Mouse (Mus musculus): ENCODE results near the gene Carmil2. TPM values are rescaled to one million over a fixed set of nuclear protein-coding genes. Genes with fewer than 3 reads are reported as not detected.

Gene Carmil2
- polyA plus RNA-seq, 1 experiment from 2014 or later: 3.3 TPM

DNA sequence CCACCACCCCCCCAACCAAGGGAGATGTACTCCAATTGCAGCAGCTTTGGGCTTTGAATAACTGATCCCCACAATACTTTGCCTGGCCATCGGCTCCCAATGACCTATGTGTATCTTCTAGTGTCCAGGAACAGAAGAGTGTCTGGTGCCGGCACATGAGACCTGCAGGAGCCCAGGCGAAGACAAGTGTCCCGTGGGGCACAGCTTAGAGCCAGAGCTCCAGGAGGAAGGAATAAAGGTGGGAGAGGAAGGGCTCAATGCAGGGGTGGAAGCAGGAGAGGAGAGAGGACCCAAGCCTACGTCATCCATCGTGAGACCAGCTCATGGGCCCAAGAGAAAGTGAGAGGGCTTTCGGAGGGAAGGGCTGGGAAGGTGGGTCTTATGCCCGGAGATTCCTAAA is 22.6 kb downstream of the Carmil2 start:
- DNase-seq (ENCODE audit: low spot score, missing footprints) (no peak), ATAC-seq (ENCODE audit: low FRiP score) (no peak)
- Histone ChIP-seq H3K9me3 (ENCODE audit: control insufficient read depth, low read length) (no peaks in the 10 kb centered on the region), H3K4me2 (no peak overlapping the region), H3K36me3 (ENCODE audit: control insufficient read depth, insufficient read depth, low read length) (peaks cover 3% of the 10 kb centered on the region; the same call in 1 of the 2 replicates), H3K4me1 (ENCODE audit: control insufficient read depth, insufficient read depth, low read length) (peaks cover 14% of the 10 kb centered on the region), H3K9ac (ENCODE audit: low read length) (no peak overlapping the region), H3K4me3 (ENCODE audit: low read depth, low read length) (no peak overlapping the region), H3K27ac (ENCODE audit: low read depth, low read length) (no peak overlapping the region), H3K27me3 (ENCODE audit: control insufficient read depth, insufficient read depth, low read length) (no peaks in the 10 kb centered on the region)
- WGBS: 93% methylated on average over 8 of the region's 8 CpGs

- H3K4me1 ChIP-seq (ENCODE audit: control insufficient read depth, insufficient read depth, low read length): peaks cover 14% of the 10 kb centered on the region
- WGBS: 70% methylated on average over 14 of the region's 14 CpGs
- H3K4me3 ChIP-seq (ENCODE audit: low read depth, low read length): no peak overlapping the region
- no peaks in the 10 kb centered on the region for H3K36me3 ChIP-seq (ENCODE audit: control insufficient read depth, insufficient read depth, low read length)
- no peak overlapping the region for H3K4me2 ChIP-seq
- no peak overlapping the region for H3K9ac ChIP-seq (ENCODE audit: low read length)
- no peak overlapping the region for H3K27ac ChIP-seq (ENCODE audit: low read depth, low read length)
- no peaks in the 10 kb centered on the region for H3K9me3 ChIP-seq (ENCODE audit: control insufficient read depth, low read length)
- ATAC-seq (ENCODE audit: low FRiP score): no peak
- no peak for DNase-seq (ENCODE audit: low spot score, missing footprints)
- no peaks in the 10 kb centered on the region for H3K27me3 ChIP-seq (ENCODE audit: control insufficient read depth, insufficient read depth, low read length)
These were observed 23.2 kb downstream of the Carmil2 start for GRCm38 (mm10) chr8:105709317-105709716.

- Histone ChIP-seq H3K9ac (ENCODE audit: low read length) (no peak overlapping the region), H3K4me1 (ENCODE audit: control insufficient read depth, insufficient read depth, low read length) (peaks cover 2% of the 10 kb centered on the region), H3K27me3 (ENCODE audit: control insufficient read depth, insufficient read depth, low read length) (no peaks in the 10 kb centered on the region), H3K36me3 (ENCODE audit: control insufficient read depth, insufficient read depth, low read length) (0 out of 2 replicates have a peak, but pooled peaks cover 3% of the 10 kb centered on the region), H3K4me3 (ENCODE audit: low read depth, low read length) (no peak overlapping the region), H3K4me2 (no peak overlapping the region), H3K9me3 (ENCODE audit: control insufficient read depth, low read length) (no peaks in the 10 kb centered on the region), H3K27ac (ENCODE audit: low read depth, low read length) (no peak overlapping the region)
- ATAC-seq (ENCODE audit: low FRiP score): no peak
- WGBS: 85% methylated on average over 3 of the region's 3 CpGs
- peak; percentile 72 for DNase-seq (ENCODE audit: low spot score, missing footprints)
These were observed 26.2 kb downstream of the Carmil2 start for GRCm38 (mm10) chr8:105712286-105712685.

DNA sequence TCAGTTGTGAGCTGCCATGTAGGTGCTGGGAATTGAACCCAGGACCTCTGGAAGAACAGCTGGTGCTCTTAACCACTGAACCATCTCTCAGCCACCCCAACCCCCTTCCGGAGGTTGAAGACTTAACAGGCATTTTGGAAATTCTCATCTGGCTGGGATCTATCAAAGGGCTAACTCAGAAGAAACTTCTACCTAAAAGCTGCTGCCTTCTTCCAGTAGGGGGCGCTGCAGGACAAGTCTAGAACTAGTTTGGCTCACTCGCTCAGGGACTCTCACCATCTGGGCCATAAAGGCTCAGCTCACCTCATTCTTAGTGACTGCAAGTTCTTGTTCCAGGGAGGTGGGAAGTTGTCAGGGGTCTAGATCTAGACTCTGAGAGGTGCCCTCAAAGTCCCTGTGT is 28.1 kb downstream of the Carmil2 start:
- H3K27me3 ChIP-seq (ENCODE audit: control insufficient read depth, insufficient read depth, low read length): no peaks in the 10 kb centered on the region
- 12% methylated on average over 3 of the region's 3 CpGs for WGBS

DNA sequence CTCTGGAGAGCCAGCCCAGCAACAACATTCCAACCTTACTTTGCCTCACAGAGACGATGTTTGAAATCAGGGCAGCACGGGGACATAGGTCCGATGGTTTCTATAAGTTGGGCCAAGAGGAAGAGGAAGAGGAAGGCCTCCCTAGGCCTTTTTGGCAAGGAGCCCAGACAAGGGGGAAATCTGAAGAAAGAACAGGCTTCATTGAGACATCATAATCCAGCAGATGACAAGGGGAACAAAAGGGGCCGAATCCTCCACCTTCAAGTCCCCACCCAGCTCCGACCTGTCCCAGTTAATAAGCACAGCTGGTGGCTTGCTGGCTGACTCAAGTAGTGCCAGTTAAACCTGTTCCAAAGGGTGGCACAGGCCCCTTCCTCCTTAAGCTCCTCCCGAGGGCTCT is 29.0 kb downstream of the Carmil2 start:
- WGBS: 92% methylated on average over 6 of the region's 6 CpGs
- no peaks in the 10 kb centered on the region for H3K9me3 ChIP-seq (ENCODE audit: control insufficient read depth, low read length)
- no peak overlapping the region for H3K4me2 ChIP-seq
- no peak overlapping the region for H3K4me3 ChIP-seq (ENCODE audit: low read depth, low read length)
- no peaks in the 10 kb centered on the region for H3K27me3 ChIP-seq (ENCODE audit: control insufficient read depth, insufficient read depth, low read length)
- H3K4me1 ChIP-seq (ENCODE audit: control insufficient read depth, insufficient read depth, low read length): no peaks in the 10 kb centered on the region
- ATAC-seq (ENCODE audit: low FRiP score) (no peak), DNase-seq (ENCODE audit: low spot score, missing footprints) (no peak)
- no peak overlapping the region for H3K27ac ChIP-seq (ENCODE audit: low read depth, low read length)
- H3K36me3 ChIP-seq (ENCODE audit: control insufficient read depth, insufficient read depth, low read length): 0 out of 2 replicates have a peak, but pooled peaks cover 3% of the 10 kb centered on the region
- H3K9ac ChIP-seq (ENCODE audit: low read length): no peak overlapping the region

More for the DNA sequence above, 28.1 kb downstream of the Carmil2 start:
- Histone ChIP-seq H3K4me1 (ENCODE audit: control insufficient read depth, insufficient read depth, low read length) (no peaks in the 10 kb centered on the region), H3K36me3 (ENCODE audit: control insufficient read depth, insufficient read depth, low read length) (0 out of 2 replicates have a peak, but pooled peaks cover 3% of the 10 kb centered on the region), H3K4me2 (no peak overlapping the region), H3K9ac (ENCODE audit: low read length) (no peak overlapping the region), H3K9me3 (ENCODE audit: control insufficient read depth, low read length) (no peaks in the 10 kb centered on the region), H3K27ac (ENCODE audit: low read depth, low read length) (no peak overlapping the region), H3K4me3 (ENCODE audit: low read depth, low read length) (no peak overlapping the region)
- DNase-seq (ENCODE audit: low spot score, missing footprints): peak; percentile 98
- peak; percentile 45 for ATAC-seq (ENCODE audit: low FRiP score)

DNA sequence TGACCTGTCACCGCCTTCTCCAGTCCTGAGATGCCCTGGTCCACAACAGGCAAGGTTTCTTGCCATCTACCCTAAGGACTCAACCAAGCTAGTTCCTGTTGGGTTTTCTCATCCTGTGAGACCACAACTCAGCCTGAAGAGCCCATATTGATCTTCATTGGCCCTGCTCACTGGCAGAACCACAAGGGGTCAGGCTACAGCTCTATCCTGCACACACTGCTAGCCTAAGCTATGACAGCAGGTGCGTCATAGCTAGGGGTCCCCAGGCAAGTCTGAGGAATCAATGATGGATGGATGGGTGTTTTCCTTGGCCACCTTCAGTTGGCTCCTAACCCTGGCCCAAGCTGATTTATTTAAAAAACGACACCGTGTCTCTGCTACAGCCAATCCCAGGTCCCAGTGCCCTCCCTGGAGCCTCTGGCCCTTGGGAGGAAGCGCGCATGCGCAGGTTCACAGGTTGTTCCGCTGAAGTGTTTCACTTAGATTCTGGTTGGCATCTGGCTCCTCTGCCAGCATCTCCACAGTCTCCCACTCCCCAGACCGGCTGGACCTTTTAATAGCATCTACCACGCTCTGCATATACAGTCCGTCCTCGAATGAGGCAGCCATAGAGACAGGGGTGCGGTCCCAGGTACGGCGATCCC is 30.4 kb downstream of the Carmil2 start:
- WGBS: 91% methylated on average over 15 of the region's 15 CpGs
- Histone ChIP-seq H3K36me3 (ENCODE audit: control insufficient read depth, insufficient read depth, low read length) (0 out of 2 replicates have a peak, but pooled peaks cover 3% of the 10 kb centered on the region), H3K9me3 (ENCODE audit: control insufficient read depth, low read length) (no peaks in the 10 kb centered on the region), H3K4me1 (ENCODE audit: control insufficient read depth, insufficient read depth, low read length) (no peaks in the 10 kb centered on the region), H3K27me3 (ENCODE audit: control insufficient read depth, insufficient read depth, low read length) (no peaks in the 10 kb centered on the region), H3K9ac (ENCODE audit: low read length) (no peak overlapping the region), H3K4me3 (ENCODE audit: low read depth, low read length) (no peak overlapping the region), H3K4me2 (no peak overlapping the region), H3K27ac (ENCODE audit: low read depth, low read length) (no peak overlapping the region)
- DNase-seq (ENCODE audit: low spot score, missing footprints) (peak; percentile 21), ATAC-seq (ENCODE audit: low FRiP score) (no peak)

DNA sequence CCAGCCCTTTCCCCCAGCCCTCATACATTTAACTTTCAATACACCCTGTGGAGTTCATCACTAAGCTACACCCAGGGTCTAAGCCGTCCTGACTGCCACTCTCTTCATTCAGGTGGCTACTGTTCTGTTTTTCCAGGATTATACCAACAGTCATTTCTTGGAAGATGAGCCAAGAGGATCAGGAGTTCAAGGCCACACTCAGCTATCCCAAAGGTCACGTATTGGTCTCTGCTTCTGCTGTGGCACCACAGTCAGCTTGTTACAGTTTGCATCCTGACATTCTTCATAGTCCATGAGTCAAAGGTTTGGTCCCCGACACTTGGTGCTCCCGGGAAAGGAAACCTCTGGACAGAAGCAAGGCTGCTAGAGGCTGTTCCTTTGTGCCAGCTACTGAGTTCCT is 33.6 kb downstream of the Carmil2 start:
- H3K27me3 ChIP-seq (ENCODE audit: control insufficient read depth, insufficient read depth, low read length): no peaks in the 10 kb centered on the region
- no peaks in the 10 kb centered on the region for H3K4me1 ChIP-seq (ENCODE audit: control insufficient read depth, insufficient read depth, low read length)
- no peaks in the 10 kb centered on the region for H3K9me3 ChIP-seq (ENCODE audit: control insufficient read depth, low read length)
- no peak overlapping the region for H3K4me2 ChIP-seq
- no peak overlapping the region for H3K27ac ChIP-seq (ENCODE audit: low read depth, low read length)
- no peak overlapping the region for H3K9ac ChIP-seq (ENCODE audit: low read length)
- no peak overlapping the region for H3K4me3 ChIP-seq (ENCODE audit: low read depth, low read length)
- H3K36me3 ChIP-seq (ENCODE audit: control insufficient read depth, insufficient read depth, low read length): peaks cover 3% of the 10 kb centered on the region; the same call in 1 of the 2 replicates
- no peak for ATAC-seq (ENCODE audit: low FRiP score)
- DNase-seq (ENCODE audit: low spot score, missing footprints): no peak
- 88% methylated on average over 4 of the region's 4 CpGs for WGBS

GRCm38 (mm10) chr8:105722861-105723260 is 36.8 kb downstream of the Carmil2 start:
- peaks cover 3% of the 10 kb centered on the region; the same call in 1 of the 2 replicates for H3K36me3 ChIP-seq (ENCODE audit: control insufficient read depth, insufficient read depth, low read length)

DNA sequence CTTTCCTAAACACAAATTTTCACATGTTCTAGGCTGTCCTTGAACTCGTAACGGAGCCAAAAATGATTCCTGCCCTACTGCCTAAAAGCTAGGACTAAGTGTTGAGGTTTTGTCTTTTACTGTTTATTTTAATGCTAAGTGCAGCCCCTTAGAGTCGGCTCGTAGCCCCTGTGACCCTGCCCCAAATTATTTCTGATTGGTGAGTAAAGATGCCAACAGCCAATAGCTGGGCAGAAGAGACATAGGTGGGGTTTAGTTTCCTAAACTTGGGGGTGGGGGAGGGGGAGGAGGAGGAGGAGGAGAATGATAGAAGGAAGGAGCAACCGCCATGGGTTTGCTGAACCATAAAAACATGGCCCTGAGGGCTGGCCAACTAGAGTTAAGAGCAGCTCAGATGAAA is 39.7 kb downstream of the Carmil2 start:
- DNase-seq (ENCODE audit: low spot score, missing footprints) (no peak), ATAC-seq (ENCODE audit: low FRiP score) (no peak)
- H3K4me2 ChIP-seq: no peak overlapping the region
- 87% methylated on average over 5 of the region's 5 CpGs for WGBS
- no peak overlapping the region for H3K9ac ChIP-seq (ENCODE audit: low read length)
- peaks cover 3% of the 10 kb centered on the region; the same call in 1 of the 2 replicates for H3K36me3 ChIP-seq (ENCODE audit: control insufficient read depth, insufficient read depth, low read length)
- H3K27me3 ChIP-seq (ENCODE audit: control insufficient read depth, insufficient read depth, low read length): no peaks in the 10 kb centered on the region
- no peaks in the 10 kb centered on the region for H3K9me3 ChIP-seq (ENCODE audit: control insufficient read depth, low read length)
- H3K27ac ChIP-seq (ENCODE audit: low read depth, low read length): no peak overlapping the region
- no peak overlapping the region for H3K4me3 ChIP-seq (ENCODE audit: low read depth, low read length)
- H3K4me1 ChIP-seq (ENCODE audit: control insufficient read depth, insufficient read depth, low read length): no peaks in the 10 kb centered on the region

More at GRCm38 (mm10) chr8:105722861-105723260, 36.8 kb downstream of the Carmil2 start:
- Histone ChIP-seq H3K4me3 (ENCODE audit: low read depth, low read length) (no peak overlapping the region), H3K27ac (ENCODE audit: low read depth, low read length) (no peak overlapping the region), H3K4me1 (ENCODE audit: control insufficient read depth, insufficient read depth, low read length) (no peaks in the 10 kb centered on the region), H3K4me2 (no peak overlapping the region), H3K9ac (ENCODE audit: low read length) (no peak overlapping the region), H3K27me3 (ENCODE audit: control insufficient read depth, insufficient read depth, low read length) (no peaks in the 10 kb centered on the region), H3K9me3 (ENCODE audit: control insufficient read depth, low read length) (no peaks in the 10 kb centered on the region)
- no peak for DNase-seq (ENCODE audit: low spot score, missing footprints)
- 88% methylated on average over 9 of the region's 9 CpGs for WGBS
- no peak for ATAC-seq (ENCODE audit: low FRiP score)

Measured in midbrain, embryonic 11.5 days (tissue).